Mouse (Mus musculus) limb, embryonic 10.5 days (tissue): Measurements from ENCODE around the gene Ppp4c. TPM values are rescaled to one million over a fixed set of nuclear protein-coding genes. Genes with fewer than 3 reads are reported as not detected.

Source experiments
- DNase-seq: peaks from one replicate; pipeline ENCODE4 v3.0.0-alpha.2; 2017; ENCODE audit warnings: low spot score
- H3K27ac ChIP-seq: fragments of 300-500 bp; sonication (generic); 2 replicates; pipeline ENCODE4 v1.5.1; 2016; ENCODE audit warnings: mild to moderate bottlenecking
- H3K27me3 ChIP-seq: fragments of 300-500 bp; sonication (generic); 2 replicates; pipeline ENCODE4 v1.6.1; 2016; ENCODE audit warnings: low read depth, mild to moderate bottlenecking; ENCODE audit not compliant: poor library complexity, severe bottlenecking
- H3K36me3 ChIP-seq: fragments of 300-500 bp; sonication (generic); 2 replicates; pipeline ENCODE4 v1.6.1; 2016; ENCODE audit warnings: mild to moderate bottlenecking, moderate library complexity
- H3K4me1 ChIP-seq: fragments of 300-500 bp; sonication (generic); 2 replicates; pipeline ENCODE4 v1.6.1; 2016
- H3K4me3 ChIP-seq: fragments of 300-500 bp; sonication (generic); 2 replicates; pipeline ENCODE4 v1.5.1; 2016; ENCODE audit warnings: mild to moderate bottlenecking, moderate library complexity
- H3K9me3 ChIP-seq: fragments of 300-500 bp; sonication (generic); replicated peaks from 2 replicates; pipeline ENCODE4 v1.6.1; 2016; ENCODE audit warnings: mild to moderate bottlenecking
- WGBS: fragments of 180-500 bp; shearing (Covaris S2); methylation state at CpG from one replicate; pipeline ENCODE4 v1.1.7; 2016; 5-methylcytosine and 5-hydroxymethylcytosine counted together
- polyA plus RNA-seq: library from polyadenylated mRNA; unstranded; fragments of >200 nt; fragmentation: Nextera tagmentation; extraction: Ambion mirVana; gene quantifications from 2 replicates; pipeline ENCODE4 v1.2.1, GENCODE M21; 2016

The Ppp4c gene
- polyA plus RNA-seq, 1 experiment from 2014 or later: 450 TPM

DNA sequence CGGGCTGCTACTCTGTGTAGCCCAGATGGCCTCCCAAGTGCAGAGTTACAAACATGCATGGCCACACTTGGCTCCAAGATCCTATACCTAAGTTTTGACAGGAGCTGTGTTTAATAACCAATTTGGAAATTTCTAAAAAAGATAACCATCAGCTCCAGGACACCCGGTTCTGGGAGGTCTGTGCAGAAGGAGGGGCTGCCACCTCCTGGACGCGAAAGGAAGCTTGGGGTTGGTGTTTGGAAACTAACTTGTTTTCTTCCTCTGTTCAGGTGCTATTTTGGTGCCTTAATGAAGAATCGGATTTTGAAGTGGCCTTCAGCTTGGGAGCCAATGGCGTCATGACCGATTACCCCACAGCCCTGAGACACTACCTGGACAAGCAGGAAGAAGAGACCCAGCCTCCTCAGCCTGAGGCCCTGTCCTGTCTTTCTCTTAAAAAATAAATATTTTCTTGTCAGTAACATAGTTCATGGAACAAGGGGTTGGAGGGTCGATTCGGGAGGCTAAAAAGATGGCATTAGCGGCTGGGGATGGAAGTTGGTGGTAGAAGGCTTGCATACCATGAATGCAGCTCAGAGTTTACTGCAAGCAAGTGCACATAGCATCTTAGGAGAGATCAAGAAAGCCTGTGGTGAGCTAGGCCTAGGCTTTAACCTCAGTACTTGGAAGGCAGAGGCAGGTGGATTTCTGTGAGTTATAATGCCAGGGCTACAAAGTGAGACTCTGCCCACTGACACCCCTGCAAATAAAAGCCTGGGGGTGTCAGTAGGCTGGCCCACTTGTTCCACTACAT, 16.9 kb downstream of the Ppp4c start:
- H3K4me3 ChIP-seq: peak overlapping the region; percentile 88; the same call in 1 of the 2 replicates

DNA sequence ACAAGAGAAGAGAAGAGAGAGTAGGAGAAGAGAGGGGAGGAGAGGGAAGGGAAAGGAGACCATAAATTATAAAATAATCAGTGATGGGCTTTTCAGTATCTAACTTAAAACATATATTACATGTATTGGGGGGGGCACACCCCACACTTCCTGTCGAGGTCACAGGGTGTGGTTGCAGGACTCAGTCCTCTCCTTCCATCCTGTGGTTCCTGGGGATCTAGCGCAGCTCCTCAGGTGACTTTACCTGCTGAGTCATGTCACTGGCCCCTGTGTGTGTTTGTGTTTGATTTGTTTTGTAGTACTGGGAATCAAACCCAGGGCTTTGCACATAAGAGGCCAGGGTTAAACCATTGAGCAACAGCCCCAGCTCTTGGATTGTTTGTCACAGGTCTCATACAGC, 17.8 kb downstream of the Ppp4c start:
- Histone ChIP-seq H3K27me3 (no peaks in the 10 kb centered on the region), H3K4me1 (peaks cover 34% of the 10 kb centered on the region), H3K27ac (no peak overlapping the region), H3K9me3 (no peaks in the 10 kb centered on the region), H3K36me3 (peaks cover 53% of the 10 kb centered on the region), H3K4me3 (no peak overlapping the region)
- DNase-seq: no peak
- WGBS: 81% methylated on average over 2 of the region's 2 CpGs

More for the DNA sequence above, 16.9 kb downstream of the Ppp4c start:
- Histone ChIP-seq H3K27ac (peak overlapping the region; percentile 96), H3K27me3 (no peaks in the 10 kb centered on the region), H3K9me3 (no peaks in the 10 kb centered on the region), H3K4me1 (peaks cover 43% of the 10 kb centered on the region), H3K36me3 (peaks cover 44% of the 10 kb centered on the region)
- no peak for DNase-seq
- WGBS: 89% methylated on average over 10 of the region's 10 CpGs

DNA sequence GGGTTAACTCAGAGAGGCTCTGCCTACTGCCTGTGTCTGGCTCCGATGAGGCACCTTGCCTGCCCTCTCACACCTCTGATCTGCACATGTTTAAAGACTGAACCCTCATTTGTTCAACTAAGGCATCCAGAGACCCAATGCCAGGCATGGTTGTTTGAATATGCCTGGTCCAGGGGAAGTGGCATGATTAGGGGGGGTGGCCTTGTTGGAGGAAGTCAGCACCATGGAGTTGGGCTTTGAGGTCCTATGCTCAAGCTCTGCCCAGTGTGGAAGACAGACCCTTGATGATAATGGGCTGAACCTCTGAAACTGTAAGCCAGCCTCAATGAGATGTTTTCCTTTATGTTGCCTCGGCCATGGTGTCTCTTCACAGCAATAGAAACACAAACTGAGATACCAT, 18.9 kb downstream of the Ppp4c start:
- Histone ChIP-seq H3K27me3 (no peaks in the 10 kb centered on the region), H3K27ac (no peak overlapping the region), H3K4me3 (no peak overlapping the region), H3K36me3 (peaks cover 57% of the 10 kb centered on the region), H3K9me3 (no peaks in the 10 kb centered on the region), H3K4me1 (peaks cover 30% of the 10 kb centered on the region)
- DNase-seq: no peak
- 65% methylated on average over 2 of the region's 2 CpGs for WGBS

- H3K4me1 ChIP-seq: peaks cover 5% of the 10 kb centered on the region
- H3K27ac ChIP-seq: no peak overlapping the region
- H3K9me3 ChIP-seq: no peaks in the 10 kb centered on the region
- no peaks in the 10 kb centered on the region for H3K27me3 ChIP-seq
- H3K36me3 ChIP-seq: peaks cover 79% of the 10 kb centered on the region
- DNase-seq: no peak
- 88% methylated on average over 12 of the region's 12 CpGs for WGBS
- no peak overlapping the region for H3K4me3 ChIP-seq
Measured at GRCm38 (mm10) chr7:126770784-126771183, 21.5 kb downstream of the Ppp4c start.

GRCm38 (mm10) chr7:126767001-126767400, 25.3 kb downstream of the Ppp4c start:
- H3K4me1 ChIP-seq: peaks cover 12% of the 10 kb centered on the region
- H3K36me3 ChIP-seq: peaks cover 96% of the 10 kb centered on the region
- H3K9me3 ChIP-seq: no peaks in the 10 kb centered on the region
- H3K27ac ChIP-seq: no peak overlapping the region
- H3K4me3 ChIP-seq: no peak overlapping the region
- DNase-seq: no peak
- WGBS: 91% methylated on average over 8 of the region's 8 CpGs
- H3K27me3 ChIP-seq: no peaks in the 10 kb centered on the region

DNA sequence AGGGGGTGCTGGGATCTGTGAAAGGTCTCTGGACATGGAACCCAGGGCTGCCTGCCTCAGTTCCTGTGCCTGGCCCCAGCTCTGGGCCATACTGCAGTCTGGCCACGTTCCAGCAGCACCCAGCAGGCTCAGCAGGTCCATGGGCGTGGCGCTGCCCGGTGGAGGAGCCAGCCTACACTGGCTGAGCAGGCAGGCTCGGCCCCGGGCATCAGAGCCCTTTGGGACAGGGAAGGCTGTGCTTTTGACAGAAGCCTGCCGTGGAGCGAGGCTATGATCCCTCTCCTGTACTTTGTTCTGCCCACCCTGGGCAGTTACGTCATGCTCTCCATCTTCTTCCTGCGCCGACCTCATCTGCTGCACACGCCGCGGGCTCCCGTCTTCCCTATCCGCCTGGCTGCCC, 26.1 kb downstream of the Ppp4c start, which contains the start of gene Gdpd3:
Gene Gdpd3 (plus strand): TSS at position 134 of the 400 bp plus-strand sequence.
- DNase-seq: no peak
- Histone ChIP-seq H3K27me3 (no peaks in the 10 kb centered on the region), H3K9me3 (no peaks in the 10 kb centered on the region), H3K4me1 (peaks cover 19% of the 10 kb centered on the region), H3K36me3 (peaks cover 96% of the 10 kb centered on the region), H3K27ac (no peak within 1 kb of the TSS), H3K4me3 (no peak within 1 kb of the TSS)
- 92% methylated on average over 16 of the region's 16 CpGs for WGBS

DNA sequence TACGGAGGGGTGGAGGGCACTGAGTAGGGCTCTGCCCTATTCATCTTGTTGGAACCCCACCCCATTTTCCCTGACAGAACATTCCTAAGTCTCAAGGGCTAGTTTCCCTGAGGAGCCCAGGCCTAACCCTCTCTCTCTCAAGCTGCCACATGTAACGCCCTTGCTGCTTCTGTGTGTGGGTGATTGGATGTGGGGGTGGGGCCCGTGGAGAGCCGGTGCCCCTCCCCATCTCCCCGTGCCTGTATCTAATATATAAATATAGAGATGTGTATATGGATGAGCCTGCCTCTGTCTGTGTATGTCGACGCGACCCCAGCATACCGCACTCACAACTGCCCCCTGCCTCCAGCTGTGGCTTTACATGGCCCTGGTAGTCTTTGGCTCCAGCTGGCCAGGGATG, 26.8 kb downstream of the Ppp4c start:
- H3K9me3 ChIP-seq: no peaks in the 10 kb centered on the region
- peaks cover 95% of the 10 kb centered on the region for H3K36me3 ChIP-seq
- 91% methylated on average over 9 of the region's 9 CpGs for WGBS
- no peak overlapping the region for H3K4me3 ChIP-seq
- peaks cover 25% of the 10 kb centered on the region for H3K4me1 ChIP-seq
- DNase-seq: no peak
- H3K27me3 ChIP-seq: no peaks in the 10 kb centered on the region
- H3K27ac ChIP-seq: no peak overlapping the region

DNA sequence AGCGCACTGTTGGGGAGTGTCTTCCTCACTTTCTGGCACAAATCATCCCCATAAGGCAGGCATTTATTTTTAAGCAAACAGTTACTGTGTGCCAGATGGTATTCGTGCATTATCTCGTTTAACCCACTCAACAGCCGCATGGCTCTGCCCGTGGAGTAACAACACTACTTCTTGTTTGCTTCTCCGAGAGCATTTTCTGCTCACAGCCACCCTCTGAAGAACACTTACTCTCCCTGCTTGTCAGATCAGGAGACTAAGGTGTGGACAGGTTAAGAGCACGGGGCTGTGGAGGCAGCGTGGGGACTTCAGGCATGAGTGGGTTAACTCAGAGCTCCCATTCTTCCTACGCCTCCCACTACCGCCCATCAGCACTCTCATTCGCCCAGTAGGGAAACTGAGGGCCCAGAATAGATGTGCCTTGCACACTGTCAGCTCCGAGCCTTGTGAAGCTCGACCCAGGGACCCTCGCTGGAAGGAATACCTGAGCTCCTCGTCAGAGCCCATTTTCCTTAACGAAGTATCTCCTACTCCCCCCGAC, 29.8 kb downstream of the Ppp4c start:
- WGBS: 80% methylated on average over 17 of the region's 17 CpGs
- Histone ChIP-seq H3K27me3 (no peaks in the 10 kb centered on the region), H3K9me3 (no peaks in the 10 kb centered on the region), H3K4me1 (peaks cover 45% of the 10 kb centered on the region), H3K36me3 (peaks cover 65% of the 10 kb centered on the region), H3K4me3 (no peak overlapping the region), H3K27ac (no peak overlapping the region)
- no peak for DNase-seq

DNA sequence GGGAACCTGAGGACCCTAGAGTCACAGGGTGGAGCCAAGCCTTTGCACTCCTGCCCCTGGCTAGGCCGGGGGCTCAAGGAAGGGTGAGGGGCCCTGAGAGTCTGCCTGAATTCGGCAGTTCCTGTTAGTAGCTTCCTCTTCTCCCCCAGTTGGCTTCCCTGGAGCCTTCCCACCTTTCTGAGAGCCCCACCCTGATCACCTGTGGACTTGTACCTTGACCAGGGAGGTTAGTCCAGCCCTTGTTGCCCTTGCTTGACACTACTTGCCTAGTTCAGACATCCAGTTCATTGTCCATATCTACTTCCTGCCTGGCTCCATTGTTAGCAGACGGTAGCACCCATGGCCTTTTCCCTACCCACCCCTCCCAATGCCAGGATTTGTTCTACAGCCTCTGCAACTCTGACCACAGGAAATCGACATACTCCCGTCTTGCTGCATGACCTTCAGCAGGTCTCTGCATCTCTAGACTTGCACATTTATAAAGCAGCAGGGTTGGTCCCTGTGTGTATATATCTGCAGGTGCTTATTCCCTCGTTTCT, 30.7 kb downstream of the Ppp4c start:
- Histone ChIP-seq H3K27ac (peak overlapping the region; percentile 96), H3K36me3 (peaks cover 56% of the 10 kb centered on the region), H3K4me1 (peaks cover 45% of the 10 kb centered on the region), H3K27me3 (no peaks in the 10 kb centered on the region), H3K9me3 (no peaks in the 10 kb centered on the region), H3K4me3 (no peak overlapping the region)
- WGBS: 82% methylated on average over 6 of the region's 6 CpGs
- no peak for DNase-seq

- 79% methylated on average over 4 of the region's 4 CpGs for WGBS
- H3K4me1 ChIP-seq: peaks cover 45% of the 10 kb centered on the region
- DNase-seq: no peak
- peaks cover 49% of the 10 kb centered on the region for H3K36me3 ChIP-seq
- H3K27me3 ChIP-seq: no peaks in the 10 kb centered on the region
- H3K27ac ChIP-seq: peak overlapping the region; percentile 96
- H3K4me3 ChIP-seq: peak overlapping the region; percentile 89
- no peaks in the 10 kb centered on the region for H3K9me3 ChIP-seq
Measured at GRCm38 (mm10) chr7:126760956-126761355, 31.3 kb downstream of the Ppp4c start.

- WGBS: 15% methylated on average over 3 of the region's 3 CpGs
- H3K36me3 ChIP-seq: peaks cover 44% of the 10 kb centered on the region
- peak overlapping the region; percentile 89 for H3K4me3 ChIP-seq
- no peaks in the 10 kb centered on the region for H3K27me3 ChIP-seq
- DNase-seq: no peak
- peak overlapping the region; percentile 96 for H3K27ac ChIP-seq
- H3K4me1 ChIP-seq: peaks cover 45% of the 10 kb centered on the region
- H3K9me3 ChIP-seq: no peaks in the 10 kb centered on the region
Measured at GRCm38 (mm10) chr7:126760391-126760802, 31.9 kb downstream of the Ppp4c start.

DNA sequence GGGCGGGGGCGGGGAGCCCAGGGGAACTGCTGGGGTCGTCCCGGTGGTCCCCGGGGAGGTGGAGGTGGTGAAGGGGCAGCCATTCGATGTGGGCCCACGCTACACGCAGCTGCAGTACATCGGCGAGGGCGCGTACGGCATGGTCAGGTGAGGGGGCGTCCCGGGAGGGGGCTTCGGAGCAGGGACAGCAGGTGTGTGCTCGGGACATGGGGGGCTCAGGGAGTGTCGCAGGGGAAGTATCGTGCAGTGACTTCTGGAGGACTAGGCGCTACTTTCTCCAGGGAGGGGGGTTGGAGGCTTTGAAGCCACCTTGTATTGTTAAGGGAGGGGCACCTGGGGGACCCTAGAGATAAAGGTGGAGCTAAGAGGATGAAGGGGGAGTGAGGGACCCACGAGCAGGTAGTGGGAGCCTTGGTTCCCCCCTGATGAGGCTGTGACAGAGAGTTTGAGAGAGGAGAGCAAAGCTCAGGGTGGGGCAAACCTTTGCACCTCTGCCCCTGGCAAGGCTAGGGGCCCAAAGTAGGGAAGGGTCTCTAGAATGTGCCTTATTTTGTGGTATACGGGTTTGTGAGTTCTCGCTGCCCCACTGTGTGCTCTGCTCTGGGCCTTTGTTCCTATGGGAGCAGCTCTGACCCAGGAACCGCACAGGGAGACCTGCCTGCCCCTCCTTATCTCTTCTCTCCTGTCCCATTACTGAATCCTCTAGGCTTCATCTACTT, 32.5 kb downstream of the Ppp4c start:
- Histone ChIP-seq H3K36me3 (peaks cover 38% of the 10 kb centered on the region), H3K4me1 (peaks cover 50% of the 10 kb centered on the region), H3K9me3 (no peaks in the 10 kb centered on the region), H3K27ac (peak overlapping the region; percentile 96), H3K4me3 (peak overlapping the region; percentile 89), H3K27me3 (no peaks in the 10 kb centered on the region)
- DNase-seq: no peak
- WGBS: 2% methylated on average over 22 of the region's 24 CpGs
